Mouse (Mus musculus): Measurements from ENCODE around the gene Mpnd. TPM values are rescaled to one million over a fixed set of nuclear protein-coding genes. Genes with fewer than 3 reads are reported as not detected.

The Mpnd gene
- total and polyA plus RNA-seq, 3 experiments: 24.5 to 55.1 (median 26.8) TPM

DNA sequence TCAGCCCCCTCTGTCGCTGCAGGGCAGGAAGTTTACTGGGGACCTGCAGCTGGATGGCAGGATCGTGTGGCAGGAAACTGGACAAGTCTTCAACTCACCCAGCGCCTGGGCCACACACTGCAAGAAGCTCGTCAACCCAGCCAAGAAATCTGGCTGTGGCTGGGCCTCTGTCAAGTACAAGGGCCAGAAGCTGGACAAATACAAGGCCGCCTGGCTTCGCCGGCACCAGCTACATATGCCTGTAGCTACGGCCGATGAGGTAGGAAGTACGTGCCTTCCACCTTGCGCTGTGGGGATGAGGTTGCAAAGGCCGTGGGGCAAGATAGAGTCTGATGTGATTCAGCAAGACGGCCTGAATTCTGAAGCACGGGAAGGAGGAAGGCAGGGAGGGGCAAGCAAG is 4.7 kb downstream of the Mpnd start:
- H3K9ac ChIP-seq (ENCODE audit: insufficient read depth, low read depth): peak overlapping the region; percentile 82; the same call in 1 of the 2 replicates
- H3K36me3 ChIP-seq (replicated peaks in 1 of 2; ENCODE audit: control insufficient read depth in 1 of 2, insufficient read depth in 1 of 2, low read length in 1 of 2): peaks cover 22 to 36% of the 10 kb centered on the region in 2 experiments
- in situ Hi-C loops (cut with MboI; ENCODE audit: low pct_ligation_motif_present, low pct_unique_long_range_greater_than_20kb, low sequenced_read_pairs): no loop called here
- no peaks in the 10 kb centered on the region for H3K27me3 ChIP-seq (replicated peaks)
- H3K4me3 ChIP-seq (replicated peaks in 1 of 3; ENCODE audit: low read depth in 2 of 3, low read length in 2 of 3, poor library complexity in 1 of 3): peak overlapping the region; percentile 65 to 91 (median 77)
- H3K79me2 ChIP-seq (replicated peaks; ENCODE audit: control insufficient read depth, extremely low read depth, insufficient read depth, poor library complexity, severe bottlenecking): peaks cover 5% of the 10 kb centered on the region; the same call in 1 of the 2 replicates
- no peak for DNase-seq (ENCODE audit: extremely low read depth)
- peak overlapping the region; percentile 79 for H3K4me2 ChIP-seq (ENCODE audit: insufficient read depth, low read depth, poor library complexity, severe bottlenecking)
- TF ChIP-seq MAZ (IDR thresholded peaks at IDR 0.05; ENCODE audit: low read depth, low read length): no peak
- TF ChIP-seq ELF1 (IDR thresholded peaks at IDR 0.05; ENCODE audit: low read depth, low read length): no peak
- no peak overlapping the region for H3K27ac ChIP-seq (ENCODE audit: insufficient read depth, low read depth)
- dilution Hi-C loops (cut with MboI; ENCODE audit: extremely low pct_ligation_motif_present, extremely low pct_unique_long_range_greater_than_20kb, low sequenced_read_pairs): no loop called here
- H3K9me3 ChIP-seq (replicated peaks; ENCODE audit: low read length): no peaks in the 10 kb centered on the region
- peaks cover 6 to 24% of the 10 kb centered on the region in 2 experiments for H3K4me1 ChIP-seq (ENCODE audit: control insufficient read depth in 1 of 2, insufficient read depth in 2 of 2)

DNA sequence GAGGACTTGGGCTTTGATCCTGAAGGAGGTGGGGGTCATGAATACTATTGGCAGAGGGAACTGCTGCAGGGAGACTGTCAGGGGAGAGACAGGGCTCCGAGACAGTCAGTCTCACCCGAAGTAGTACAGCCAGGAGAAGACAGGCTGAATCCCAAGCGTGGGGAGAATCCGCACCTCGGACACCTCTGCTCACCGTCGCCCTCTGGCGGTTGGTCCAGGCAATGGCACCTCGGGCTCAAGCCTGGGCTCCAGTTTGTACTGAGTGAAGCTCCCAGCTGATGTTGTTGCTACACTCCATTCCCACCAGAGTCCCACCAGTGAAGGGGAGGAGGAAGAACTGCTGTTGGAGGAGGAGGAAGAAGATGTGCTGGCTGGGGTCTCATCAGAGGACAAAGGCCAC is 5.2 kb downstream of the Mpnd start:
- H3K4me1 ChIP-seq (ENCODE audit: control insufficient read depth in 1 of 2, insufficient read depth in 2 of 2): peaks cover 6 to 20% of the 10 kb centered on the region in 2 experiments
- in situ Hi-C loops (cut with MboI; ENCODE audit: low pct_ligation_motif_present, low pct_unique_long_range_greater_than_20kb, low sequenced_read_pairs): no loop called here

DNA sequence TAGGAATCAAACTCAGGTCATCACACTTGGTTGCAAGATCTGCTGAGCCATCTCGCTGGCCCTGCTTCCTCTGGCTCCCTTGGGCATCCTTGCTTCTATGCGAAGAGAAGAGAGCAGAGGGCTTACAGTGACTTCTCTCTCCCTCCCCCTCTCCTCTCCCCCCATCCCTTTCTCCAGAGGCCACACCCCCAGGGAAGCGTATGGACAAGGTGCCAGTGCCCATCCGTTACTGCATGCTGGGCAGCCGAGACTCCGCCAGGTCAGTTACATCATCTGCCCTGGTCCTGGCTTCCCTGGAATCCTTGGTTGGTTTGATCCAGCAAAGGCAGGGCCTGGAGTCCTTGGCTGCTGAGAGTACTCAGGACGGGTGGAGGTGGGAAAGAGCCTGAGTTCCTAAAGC is 5.9 kb downstream of the Mpnd start:
- H3K4me1 ChIP-seq (ENCODE audit: control insufficient read depth in 1 of 2, insufficient read depth in 2 of 2): peaks cover 6 to 20% of the 10 kb centered on the region in 2 experiments
- peaks cover 5% of the 10 kb centered on the region; the same call in 1 of the 2 replicates for H3K79me2 ChIP-seq (replicated peaks; ENCODE audit: control insufficient read depth, extremely low read depth, insufficient read depth, poor library complexity, severe bottlenecking)
- in situ Hi-C loops (cut with MboI; ENCODE audit: low pct_ligation_motif_present, low pct_unique_long_range_greater_than_20kb, low sequenced_read_pairs) (no loop called here), dilution Hi-C loops (cut with MboI; ENCODE audit: extremely low pct_ligation_motif_present, extremely low pct_unique_long_range_greater_than_20kb, low sequenced_read_pairs) (no loop called here)
- no peak for DNase-seq (ENCODE audit: extremely low read depth)
- H3K9ac ChIP-seq (ENCODE audit: insufficient read depth, low read depth): no peak overlapping the region
- H3K27ac ChIP-seq (ENCODE audit: insufficient read depth, low read depth): no peak overlapping the region
- H3K27me3 ChIP-seq (replicated peaks): no peaks in the 10 kb centered on the region
- H3K36me3 ChIP-seq (replicated peaks in 1 of 2; ENCODE audit: control insufficient read depth in 1 of 2, insufficient read depth in 1 of 2, low read length in 1 of 2): peaks cover 34 to 47% of the 10 kb centered on the region in 2 experiments
- H3K4me2 ChIP-seq (ENCODE audit: insufficient read depth, low read depth, poor library complexity, severe bottlenecking): no peak overlapping the region
- H3K4me3 ChIP-seq (replicated peaks in 1 of 3; ENCODE audit: low read depth in 2 of 3, low read length in 2 of 3, poor library complexity in 1 of 3): no peak overlapping the region
- no peak for TF ChIP-seq MAZ (IDR thresholded peaks at IDR 0.05; ENCODE audit: low read depth, low read length)
- TF ChIP-seq RCOR1 (conservative IDR thresholded peaks at IDR 0.05; ENCODE audit: low read depth, low read length): no peak
- no peak for TF ChIP-seq ZNF384 (IDR thresholded peaks at IDR 0.05; ENCODE audit: low read depth, low read length)
- no peaks in the 10 kb centered on the region for H3K9me3 ChIP-seq (replicated peaks; ENCODE audit: low read length)

More for the DNA sequence above, 5.2 kb downstream of the Mpnd start:
- H3K4me2 ChIP-seq (ENCODE audit: insufficient read depth, low read depth, poor library complexity, severe bottlenecking): peak overlapping the region; percentile 79
- H3K27ac ChIP-seq (ENCODE audit: insufficient read depth, low read depth): no peak overlapping the region
- dilution Hi-C loops (cut with MboI; ENCODE audit: extremely low pct_ligation_motif_present, extremely low pct_unique_long_range_greater_than_20kb, low sequenced_read_pairs): no loop called here
- no peaks in the 10 kb centered on the region for H3K27me3 ChIP-seq (replicated peaks)
- H3K9ac ChIP-seq (ENCODE audit: insufficient read depth, low read depth): peak overlapping the region; percentile 82; the same call in 1 of the 2 replicates
- peaks cover 5% of the 10 kb centered on the region; the same call in 1 of the 2 replicates for H3K79me2 ChIP-seq (replicated peaks; ENCODE audit: control insufficient read depth, extremely low read depth, insufficient read depth, poor library complexity, severe bottlenecking)
- no peaks in the 10 kb centered on the region for H3K9me3 ChIP-seq (replicated peaks; ENCODE audit: low read length)
- peak overlapping the region in 1 of 3 experiments; percentile 91 for H3K4me3 ChIP-seq (replicated peaks in 1 of 3; ENCODE audit: low read depth in 2 of 3, low read length in 2 of 3, poor library complexity in 1 of 3)
- peaks cover 27 to 40% of the 10 kb centered on the region in 2 experiments for H3K36me3 ChIP-seq (replicated peaks in 1 of 2; ENCODE audit: control insufficient read depth in 1 of 2, insufficient read depth in 1 of 2, low read length in 1 of 2)
- TF ChIP-seq POLR2A (IDR thresholded peaks at IDR 0.05; ENCODE audit: low read depth, low read length): no peak
- no peak for TF ChIP-seq POLR2AphosphoS2 (IDR thresholded peaks at IDR 0.05; ENCODE audit: low read depth, low read length)
- no peak for TF ChIP-seq NELFE (IDR thresholded peaks at IDR 0.05; ENCODE audit: low read depth, low read length)
- no peak for TF ChIP-seq MYC (IDR thresholded peaks at IDR 0.05; ENCODE audit: low read depth, low read length)
- TF ChIP-seq TCF12 (IDR thresholded peaks at IDR 0.05; ENCODE audit: low read depth, low read length): no peak
- peak; percentile 91 to 97 for TF ChIP-seq CTCF (conservative IDR thresholded peaks at IDR 0.05 in 1 of 2, IDR thresholded peaks at IDR 0.05 in 1 of 2; ENCODE audit: low read depth in 2 of 2, low read length in 2 of 2)
- no peak for TF ChIP-seq PAX5 (IDR thresholded peaks at IDR 0.05; ENCODE audit: low read length)
- no peak for TF ChIP-seq IRF4 (IDR thresholded peaks at IDR 0.05; ENCODE audit: low read depth, low read length)
- TF ChIP-seq RAD21 (IDR thresholded peaks at IDR 0.05; ENCODE audit: low read depth, low read length): peak; percentile 54
- TF ChIP-seq MAFK (IDR thresholded peaks at IDR 0.05; ENCODE audit: insufficient replicate concordance, low read length): no peak
- no peak for TF ChIP-seq GABPA (IDR thresholded peaks at IDR 0.05; ENCODE audit: insufficient replicate concordance, low read depth, low read length)
- no peak for TF ChIP-seq BHLHE40 (IDR thresholded peaks at IDR 0.05; ENCODE audit: low read depth, low read length)
- no peak for TF ChIP-seq NRF1 (IDR thresholded peaks at IDR 0.05; ENCODE audit: low read depth, low read length)
- no peak for TF ChIP-seq MXI1 (IDR thresholded peaks at IDR 0.05; ENCODE audit: low read depth, low read length)
- TF ChIP-seq JUND (conservative IDR thresholded peaks at IDR 0.05; ENCODE audit: low read depth, low read length): no peak
- TF ChIP-seq JUN (IDR thresholded peaks at IDR 0.05; ENCODE audit: insufficient read depth, low read depth, low read length): no peak
- TF ChIP-seq EP300 (IDR thresholded peaks at IDR 0.05; ENCODE audit: low read length): no peak
- TF ChIP-seq MEF2A (IDR thresholded peaks at IDR 0.05; ENCODE audit: borderline replicate concordance, low read depth, low read length): no peak
- TF ChIP-seq ZKSCAN1 (IDR thresholded peaks at IDR 0.05; ENCODE audit: borderline replicate concordance, low read depth, low read length): no peak
- no peak for TF ChIP-seq KAT2A (IDR thresholded peaks at IDR 0.05; ENCODE audit: insufficient replicate concordance, low read length)
- peak; percentile 86 for TF ChIP-seq SMC3 (IDR thresholded peaks at IDR 0.05; ENCODE audit: low read depth, low read length)
- no peak for TF ChIP-seq USF2 (conservative IDR thresholded peaks at IDR 0.05; ENCODE audit: low read depth, low read length)
- peak; percentile 71 for DNase-seq (ENCODE audit: extremely low read depth)
